Mouse (Mus musculus): Measurements from ENCODE around the gene Tpcn2.

Tpcn2 gene

DNA sequence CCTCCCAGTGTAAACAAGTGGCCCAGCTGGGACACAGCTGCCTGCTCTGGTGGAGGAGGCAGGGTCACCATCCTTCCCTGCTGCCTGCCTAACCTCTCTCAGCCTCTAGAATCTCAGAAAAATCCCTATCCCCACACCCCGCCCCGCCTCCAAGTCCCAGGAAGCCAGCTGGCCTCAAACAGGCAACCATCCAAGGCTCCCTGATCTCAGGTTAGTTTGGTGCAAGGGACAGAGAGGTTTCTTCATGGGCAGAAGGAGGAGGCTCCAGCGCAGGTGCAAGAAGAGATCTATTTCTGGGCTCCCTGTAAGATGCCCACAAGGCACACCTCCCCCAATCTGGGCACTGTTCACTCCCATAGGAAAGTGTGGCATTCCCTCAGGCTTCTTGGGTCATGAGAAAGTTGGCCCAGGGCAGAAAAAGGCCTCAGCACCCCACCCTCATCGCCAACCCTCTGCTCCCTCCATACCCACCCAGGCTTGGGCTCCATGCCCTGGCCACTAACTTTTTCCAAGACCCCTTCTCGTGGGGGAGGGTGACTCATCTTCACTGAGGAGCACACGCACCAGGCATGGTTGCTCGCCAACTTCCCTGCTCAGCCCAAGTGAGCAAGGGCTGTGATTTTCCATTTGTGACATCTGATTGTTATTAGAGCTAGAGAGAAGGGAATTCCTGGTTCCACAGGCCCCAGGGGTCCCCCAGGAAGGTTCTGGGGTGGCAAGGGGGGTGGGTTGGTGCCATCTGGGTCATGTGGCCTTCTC is 15.9 kb upstream of the Tpcn2 start:
- no peak for DNase-seq (ENCODE audit: low spot score in 2 of 2)

DNA sequence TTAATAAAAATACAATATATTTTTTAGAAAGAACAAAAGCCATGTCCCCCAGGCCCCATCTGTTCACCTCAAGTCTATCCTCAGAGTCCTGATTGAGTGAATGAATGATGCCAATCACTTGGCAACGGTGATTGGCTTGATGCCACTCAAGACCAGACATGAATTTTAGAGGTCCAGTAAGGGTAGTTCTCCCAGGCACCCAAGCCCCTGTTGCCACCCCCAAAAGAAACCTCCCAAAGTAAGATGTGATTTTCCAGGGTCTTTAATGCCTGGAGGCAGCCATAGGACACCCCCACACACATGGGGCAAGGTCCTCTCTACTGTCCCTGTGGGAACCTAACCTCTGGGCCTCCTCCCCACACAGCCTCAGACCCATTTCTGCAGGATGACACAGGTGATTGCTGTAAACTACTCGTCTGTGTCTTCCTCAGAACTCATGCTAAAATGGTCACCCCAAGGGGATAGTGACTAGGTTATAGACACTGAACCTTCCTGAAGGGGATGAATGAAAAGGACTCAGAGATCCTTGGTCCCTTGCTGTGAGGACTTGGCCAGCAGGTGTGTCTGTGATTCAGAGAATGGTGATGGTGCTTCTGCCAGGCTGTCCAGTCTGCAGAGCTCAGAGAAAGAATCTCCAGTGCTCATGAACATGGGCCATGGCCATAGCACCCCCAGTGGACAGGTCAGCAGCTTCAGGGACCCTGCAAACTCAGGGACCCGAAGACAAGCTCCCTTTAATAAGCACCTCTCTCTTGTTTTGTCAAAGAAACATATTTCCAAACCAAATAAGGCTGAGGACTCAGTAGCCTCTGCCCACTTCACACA is 15.1 kb upstream of the Tpcn2 start:
- no peak for DNase-seq (ENCODE audit: low spot score in 2 of 2)

DNA sequence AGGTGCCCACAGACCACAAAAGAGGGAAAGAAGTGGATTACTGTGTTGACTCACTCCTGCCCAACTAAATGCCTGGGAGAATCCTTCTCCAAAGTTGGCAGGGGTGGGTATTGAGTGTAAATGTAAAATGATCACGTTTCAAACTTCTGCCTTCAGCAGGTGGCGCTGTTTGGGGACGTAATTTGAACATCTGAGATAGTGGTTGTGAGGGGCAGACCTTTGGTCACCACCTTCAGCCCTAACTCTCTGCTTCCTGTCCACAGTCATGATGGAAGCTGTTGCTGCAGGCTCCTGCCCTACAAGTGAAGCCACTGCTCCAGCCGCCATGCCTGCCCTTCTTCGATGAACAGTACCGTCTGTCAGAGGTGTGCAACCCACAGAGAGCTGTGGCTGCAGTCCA is 10.0 kb upstream of the Tpcn2 start:
- no peak for DNase-seq (ENCODE audit: low spot score in 2 of 2)

DNA sequence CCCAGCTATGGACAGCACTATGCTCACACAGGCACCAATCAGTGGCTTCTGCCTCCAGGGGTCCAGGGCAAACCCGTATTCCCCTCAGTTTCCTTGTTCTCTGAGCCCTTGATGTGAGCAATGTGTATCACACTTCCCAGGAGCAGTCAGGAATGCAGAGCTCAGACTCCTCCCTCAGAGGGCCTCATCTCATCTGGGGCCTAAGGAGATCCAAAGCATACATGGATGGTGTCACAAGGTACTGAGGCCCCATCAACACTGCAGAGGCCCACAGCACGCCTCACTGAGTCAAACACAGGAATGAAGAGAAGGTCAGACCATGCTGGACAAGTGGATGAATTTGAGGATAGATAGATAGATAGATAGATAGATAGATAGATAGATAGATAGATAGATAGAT is 8.9 kb upstream of the Tpcn2 start:
- no peak for DNase-seq (ENCODE audit: low spot score in 2 of 2)

DNA sequence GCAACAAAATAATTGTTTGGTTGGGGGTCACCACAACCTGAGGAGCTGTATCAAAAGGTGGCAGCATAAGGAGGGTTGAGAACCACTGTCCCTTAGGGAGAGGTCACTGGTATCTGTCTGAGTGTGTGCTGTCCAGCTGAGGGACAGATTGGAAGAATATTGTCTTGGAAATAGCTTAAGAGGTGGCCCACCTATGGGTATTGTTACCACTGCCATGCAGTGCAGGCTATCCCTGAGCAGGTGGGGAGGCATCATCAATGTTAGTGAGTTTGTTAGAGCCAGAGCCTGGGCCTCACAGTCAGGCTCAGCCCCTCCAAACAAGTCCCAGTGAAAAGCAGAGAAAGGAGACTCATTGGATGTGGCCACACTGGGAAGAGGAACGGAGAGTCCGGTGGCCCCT is 8.0 kb upstream of the Tpcn2 start:
- DNase-seq (ENCODE audit: low spot score in 2 of 2) = no peak

DNA sequence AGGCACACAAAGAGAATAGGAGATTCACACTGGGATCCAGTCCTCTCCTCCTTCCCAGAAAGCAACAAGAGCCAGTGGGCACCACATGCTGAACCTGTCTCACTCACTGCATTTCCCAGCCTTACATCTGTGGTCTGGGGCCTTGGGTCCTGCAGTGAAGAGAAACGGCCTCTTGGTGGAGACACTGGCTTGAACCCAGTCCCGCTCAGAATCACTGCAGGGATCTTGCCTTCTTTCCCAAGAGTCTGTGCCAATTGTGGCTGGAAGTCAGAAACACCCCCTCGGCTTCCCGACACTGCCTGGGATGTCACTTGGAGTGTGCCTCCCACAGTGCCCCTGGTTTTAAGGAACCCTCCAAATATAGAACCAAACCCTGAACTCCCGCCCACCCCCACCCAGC is 5.5 kb upstream of the Tpcn2 start:
- DNase-seq (ENCODE audit: low spot score in 2 of 2) = no peak

DNA sequence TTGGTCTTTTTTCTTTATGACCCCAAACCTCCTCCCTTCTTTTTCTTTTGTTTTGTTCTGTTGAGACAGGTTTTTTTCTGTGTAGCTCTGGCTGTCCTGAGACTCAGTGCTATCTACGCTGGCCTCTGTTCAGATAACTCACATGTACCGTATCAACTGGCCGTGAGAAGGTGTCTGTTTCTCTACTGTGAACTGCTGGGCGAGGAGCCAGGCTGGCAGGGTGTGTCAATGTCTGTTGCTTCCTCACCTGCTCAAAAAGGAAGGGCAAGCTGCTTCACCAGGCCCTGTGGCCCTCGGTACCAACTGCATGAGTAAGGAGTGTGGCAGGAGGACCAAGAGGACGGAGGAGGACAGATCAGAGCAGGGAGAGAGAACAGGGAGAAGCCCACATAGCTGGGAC is 3.6 kb upstream of the Tpcn2 start:
- no peak for DNase-seq (ENCODE audit: low spot score in 2 of 2)

DNA sequence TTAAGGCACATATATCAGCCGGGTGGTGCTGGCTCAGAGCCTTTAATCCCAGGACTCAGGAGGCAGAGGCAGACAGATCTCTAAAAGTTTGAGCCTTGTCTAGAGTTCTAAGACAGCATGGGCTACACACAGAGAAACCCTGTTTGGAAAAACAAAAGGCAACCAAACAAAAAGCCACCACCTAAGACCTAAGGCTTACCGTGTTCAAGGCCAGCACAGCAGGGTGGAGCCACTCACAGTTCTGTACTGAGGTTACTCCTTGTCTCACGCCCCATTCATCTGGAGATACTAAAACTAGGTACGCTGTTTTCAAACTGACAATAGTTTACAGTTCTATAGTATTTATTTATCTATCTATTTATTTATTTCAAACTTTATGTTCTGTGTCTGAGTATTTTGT is 1.7 kb upstream of the Tpcn2 start:
- no peak for DNase-seq (ENCODE audit: low spot score in 2 of 2)

DNA sequence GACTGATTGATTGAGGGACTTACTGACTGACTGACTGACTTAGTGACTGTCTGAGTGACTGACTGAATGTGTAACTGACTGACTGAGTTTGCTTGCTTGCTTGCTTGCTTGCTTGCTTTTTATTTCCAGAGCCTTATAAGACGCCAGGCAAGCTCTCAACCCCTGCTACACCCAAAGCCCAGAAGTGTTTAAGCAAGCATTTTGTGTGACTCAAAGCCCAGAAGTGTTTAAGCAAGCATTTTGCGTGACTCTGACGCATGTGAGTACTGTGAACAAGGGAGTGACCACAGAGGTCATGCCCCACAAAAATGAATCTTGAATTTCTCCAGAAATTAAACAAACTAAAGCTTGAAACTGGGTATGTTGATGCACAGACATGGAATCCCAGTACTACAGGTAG is 482 bp upstream of the Tpcn2 start:
- DNase-seq (ENCODE audit: low spot score in 2 of 2) = no peak

DNA sequence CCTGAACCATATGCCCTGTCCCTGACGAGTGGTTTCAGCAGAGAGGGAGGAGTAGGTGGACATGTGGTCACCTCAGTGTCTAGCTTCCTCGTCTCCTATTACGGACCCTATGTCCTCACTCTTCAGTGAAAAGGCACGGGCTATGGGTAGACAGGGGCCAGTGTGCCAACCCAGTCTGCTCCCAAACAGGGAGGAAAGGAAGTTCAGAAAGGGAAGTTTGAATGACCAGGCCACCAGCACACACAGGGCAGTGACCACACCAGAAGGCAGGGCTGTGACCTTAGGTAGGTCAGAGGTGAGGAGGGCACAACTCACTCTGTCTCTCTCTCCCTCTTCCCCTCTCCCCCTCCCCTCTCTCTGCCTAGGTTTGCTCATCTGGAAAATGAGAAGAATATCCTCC is 770 bp downstream of the Tpcn2 start:
- no peak for DNase-seq (ENCODE audit: low spot score in 2 of 2)

DNA sequence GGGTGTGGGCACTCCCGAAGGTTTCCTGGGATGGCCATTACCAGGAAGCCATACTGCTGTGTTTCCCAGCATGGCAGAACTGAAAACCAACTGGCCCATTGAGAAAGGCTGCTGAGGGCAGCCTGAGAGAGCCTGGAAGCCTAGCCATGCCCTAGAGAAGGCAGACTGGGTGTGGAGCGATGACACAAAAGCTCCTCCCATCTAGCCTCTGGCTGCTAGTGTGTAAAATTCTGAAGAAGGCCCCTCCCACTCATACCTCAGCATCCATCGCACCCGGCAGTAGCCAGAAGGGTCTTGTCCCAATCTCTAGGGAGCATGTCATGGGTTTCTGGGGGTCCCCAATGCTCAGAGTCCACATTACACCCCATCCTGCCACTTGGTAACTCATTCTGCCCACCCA is 2.4 kb downstream of the Tpcn2 start:
- DNase-seq (ENCODE audit: low spot score in 2 of 2) = no peak

DNA sequence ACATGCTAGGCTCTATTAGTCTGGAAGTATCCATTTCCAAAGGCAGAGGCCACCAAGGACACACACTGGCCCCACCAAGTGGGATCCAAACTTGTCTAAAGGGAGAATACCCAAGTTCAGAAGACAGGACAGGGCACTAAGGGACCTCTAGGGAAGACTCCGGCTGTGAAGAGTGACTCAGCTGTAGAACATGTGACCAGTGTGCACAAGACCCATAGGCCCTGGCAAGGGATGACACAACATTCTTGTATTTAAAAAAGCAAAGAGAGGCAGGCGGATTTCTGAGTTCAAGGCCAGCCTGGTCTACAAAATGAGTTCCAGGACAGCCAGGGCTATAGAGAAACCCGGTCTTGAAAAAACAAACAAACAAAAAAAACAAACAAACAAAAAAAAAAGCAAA is 8.3 kb downstream of the Tpcn2 start:
- DNase-seq (ENCODE audit: low spot score in 2 of 2) = no peak

DNA sequence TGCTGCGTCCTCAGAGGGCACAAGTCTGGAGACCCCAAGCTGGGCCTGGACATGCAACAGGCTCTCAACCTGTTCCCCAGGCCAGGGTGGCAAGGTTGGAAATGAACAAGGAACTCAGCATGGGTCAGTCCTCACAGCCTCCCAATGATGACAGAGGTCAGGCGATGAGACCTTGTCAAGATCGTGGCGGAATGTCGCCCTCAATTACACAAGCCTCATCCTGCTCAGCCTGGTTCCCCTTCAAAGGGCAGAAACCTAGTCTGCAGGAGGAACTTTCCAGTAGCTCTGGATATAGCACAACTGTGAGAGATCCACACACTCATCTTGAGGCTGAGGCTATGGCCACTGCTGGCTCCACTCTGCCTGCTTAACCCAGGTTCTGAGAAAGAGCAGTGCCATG is 12.9 kb downstream of the Tpcn2 start:
- DNase-seq (ENCODE audit: low spot score in 2 of 2) = no peak

DNA sequence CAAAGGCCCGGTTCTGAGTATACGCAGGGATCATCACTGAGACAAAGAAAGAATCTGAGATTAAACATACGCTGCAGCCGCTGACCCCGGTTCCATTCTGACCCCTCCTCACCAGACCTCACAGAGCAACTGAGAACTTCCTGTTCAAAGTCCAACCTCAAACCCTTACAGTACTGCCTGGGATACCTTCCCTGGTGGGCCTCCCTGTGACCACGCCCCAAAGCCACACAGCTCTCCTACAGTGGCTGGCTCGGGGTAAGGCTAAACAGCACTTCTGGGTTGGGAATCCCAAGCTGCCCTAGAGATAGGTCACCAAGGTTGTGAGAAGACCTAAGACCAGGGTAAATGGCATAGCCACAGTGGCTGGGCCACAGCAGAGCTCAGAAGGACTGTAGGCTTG is 14.9 kb downstream of the Tpcn2 start:
- no peak for DNase-seq (ENCODE audit: low spot score in 2 of 2)

DNA sequence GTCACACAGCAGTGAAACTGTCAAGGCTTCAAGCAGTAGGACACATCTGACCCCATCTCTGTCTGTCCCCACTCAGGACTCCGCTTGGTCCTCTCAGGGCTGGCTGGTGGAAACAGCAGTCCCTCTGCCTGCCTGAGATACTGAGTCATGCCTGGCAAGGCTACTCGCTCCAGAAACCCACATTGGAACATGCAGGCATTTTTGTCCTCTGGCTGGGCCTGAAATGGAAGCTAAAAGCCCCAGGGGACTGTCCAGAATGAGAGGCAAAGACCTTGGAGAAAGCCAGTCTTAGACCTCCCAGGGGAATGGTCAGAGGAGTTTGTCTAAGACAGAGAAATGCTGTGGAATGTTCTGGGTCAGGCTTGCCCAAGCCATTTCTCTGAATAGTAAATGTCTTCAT is 17.8 kb downstream of the Tpcn2 start:
- no peak for DNase-seq (ENCODE audit: low spot score in 2 of 2)

DNA sequence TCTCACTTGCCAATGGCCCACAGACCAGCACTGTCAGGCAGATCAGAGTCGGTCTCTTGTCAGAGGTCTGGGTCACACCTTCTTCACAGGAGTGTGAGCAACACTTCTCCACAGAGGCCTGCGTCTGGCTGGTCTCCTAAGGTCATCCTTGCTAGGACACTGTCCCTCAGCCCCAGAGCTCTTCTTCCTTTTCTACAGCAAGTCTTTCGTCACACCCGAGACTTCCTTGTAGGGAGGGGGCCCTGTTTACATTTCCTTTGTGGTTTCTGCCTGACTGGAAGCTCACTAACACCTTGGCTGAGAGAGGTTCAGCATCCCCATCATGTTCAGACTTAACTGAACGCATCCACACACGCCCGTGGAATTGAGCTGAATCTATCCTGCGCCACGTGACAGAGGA is 19.6 kb downstream of the Tpcn2 start:
- no peak for DNase-seq (ENCODE audit: low spot score in 2 of 2)

DNA sequence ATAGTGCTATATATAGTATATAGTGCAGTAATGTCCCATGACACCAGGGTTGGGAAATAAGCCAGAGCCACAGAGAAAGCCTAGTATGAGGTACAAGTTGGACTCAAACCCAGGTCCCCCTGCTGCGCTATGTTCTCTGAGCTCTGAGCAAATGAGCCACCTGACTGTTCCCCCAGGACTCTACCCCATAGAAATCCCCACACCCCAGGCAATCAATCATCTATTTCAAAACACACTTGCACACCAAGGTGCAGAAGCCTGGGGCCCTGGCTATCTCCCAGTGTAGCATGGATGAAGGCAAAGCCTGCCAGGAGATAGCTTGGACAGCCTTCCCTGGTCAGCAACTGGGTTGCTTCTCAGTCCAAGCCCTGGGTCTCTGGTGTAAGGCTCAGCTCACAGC is 27.7 kb downstream of the Tpcn2 start:
- no peak for DNase-seq (ENCODE audit: low spot score in 2 of 2)

DNA sequence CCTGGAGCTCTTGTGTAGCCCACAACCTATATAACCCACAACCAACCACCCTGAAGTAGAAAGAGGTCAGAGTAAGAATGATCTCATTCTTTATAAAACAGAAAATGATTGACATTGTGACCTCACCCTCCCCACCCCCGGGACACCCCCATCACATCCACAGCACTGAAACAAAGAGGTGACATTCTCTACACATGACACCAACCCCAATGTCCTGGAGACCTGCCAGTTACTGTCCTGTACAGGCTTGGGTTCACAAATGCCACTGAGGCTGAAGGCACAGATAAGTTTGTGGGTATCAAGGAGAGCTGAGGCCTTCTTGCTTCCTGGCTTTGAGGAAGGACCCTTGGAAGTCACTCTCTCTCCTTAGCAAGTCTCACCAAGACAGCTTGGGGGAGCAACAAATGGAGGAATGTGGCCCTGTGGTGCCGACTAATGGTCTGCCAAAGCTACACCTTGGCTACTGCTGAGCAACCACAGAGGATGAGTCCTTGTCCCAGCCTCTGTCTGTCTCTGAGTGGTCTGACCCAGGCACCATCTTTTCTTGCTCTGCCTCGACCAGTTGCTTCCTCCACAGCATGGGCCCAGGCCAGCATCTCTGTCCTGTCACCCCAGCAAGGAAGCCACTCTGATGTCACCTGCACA is 29.7 kb downstream of the Tpcn2 start:
- DNase-seq (ENCODE audit: low spot score in 2 of 2) = no peak

DNA sequence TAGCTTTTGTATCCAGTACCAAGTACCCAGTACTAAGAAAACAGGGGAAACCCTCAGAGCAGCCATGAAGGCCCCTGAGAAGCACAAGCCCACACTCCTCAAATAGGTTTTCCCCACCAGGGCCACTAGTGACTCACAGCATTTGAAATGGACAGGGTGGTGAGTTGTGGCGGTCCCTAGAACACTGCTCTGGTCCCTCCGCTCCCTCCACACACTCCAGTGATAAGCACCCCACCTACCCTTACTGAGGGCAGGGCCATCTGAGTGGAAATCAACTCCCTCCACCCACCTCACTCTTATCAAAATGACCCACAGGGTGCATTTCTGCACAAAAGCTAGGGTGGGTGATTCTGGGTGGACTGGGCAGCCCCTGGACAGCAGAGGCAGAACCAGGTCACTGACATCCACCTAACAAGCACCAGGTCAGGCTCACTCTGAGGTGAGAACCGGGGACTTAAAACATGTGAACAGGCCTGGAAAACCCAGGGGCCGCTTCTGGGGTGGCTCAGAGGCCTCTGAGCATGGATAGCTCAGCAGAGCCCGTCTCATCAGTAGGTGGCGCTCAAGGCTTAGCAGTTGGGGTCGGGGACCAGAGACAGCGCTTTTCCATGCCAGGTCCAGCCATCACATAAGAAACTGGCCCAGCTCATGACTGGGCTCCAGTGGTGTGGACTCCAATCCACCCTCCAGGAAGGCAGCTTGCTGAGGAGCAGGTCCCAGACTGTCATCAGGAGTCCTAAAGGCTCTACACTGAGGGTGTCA is 30.9 kb downstream of the Tpcn2 start:
- peak; percentile 38 to 43 for DNase-seq (ENCODE audit: low spot score in 2 of 2)

DNA sequence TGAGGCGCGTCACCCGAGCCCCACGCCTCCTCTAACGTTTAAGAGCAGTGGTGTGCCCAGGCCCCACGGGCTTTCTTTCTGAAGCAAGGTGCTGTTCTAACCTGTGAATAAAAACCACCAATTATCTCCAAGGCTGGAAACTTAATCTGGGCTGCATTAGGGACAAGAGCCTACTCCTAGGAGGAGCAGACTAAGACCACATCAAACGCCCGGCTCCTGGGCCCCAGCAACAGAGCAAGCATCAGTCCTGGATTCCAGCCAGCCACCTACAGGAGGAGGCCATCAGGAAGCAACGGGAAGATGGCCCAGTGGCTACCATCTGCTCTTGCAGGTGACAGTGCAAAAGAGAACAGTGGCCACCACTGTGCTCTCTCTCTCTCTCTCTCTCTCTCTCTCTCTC is 33.6 kb downstream of the Tpcn2 start:
- DNase-seq (ENCODE audit: low spot score in 2 of 2) = no peak

DNA sequence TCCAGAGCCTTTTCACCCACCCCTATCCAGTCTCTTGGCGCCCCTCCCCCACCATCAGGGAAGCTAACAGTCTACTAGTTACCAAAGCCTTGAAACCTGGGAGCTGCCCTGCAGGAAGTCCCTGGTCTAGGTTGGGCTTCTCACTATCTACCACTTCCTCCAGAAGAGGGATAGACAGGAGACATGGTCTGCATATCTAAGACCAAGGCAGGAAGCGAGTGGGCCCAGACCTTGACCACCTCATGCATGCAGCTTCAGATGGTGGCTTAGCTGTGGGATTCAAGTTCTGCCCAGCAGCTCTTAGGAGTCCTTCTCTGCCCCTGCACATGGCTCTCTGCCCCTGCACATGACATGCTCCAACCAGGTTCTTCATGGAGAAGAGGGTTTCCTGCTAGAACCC is 34.9 kb downstream of the Tpcn2 start:
- DNase-seq (ENCODE audit: low spot score in 2 of 2) = no peak

Data from spleen, postnatal 36 days (tissue).